Mouse (Mus musculus) lung, embryonic 15.5 days (tissue): ENCODE data around the gene Mcat. TPM values are rescaled to one million over a fixed set of nuclear protein-coding genes. Genes with fewer than 3 reads are reported as not detected.

ENCODE experiments used
- ATAC-seq: fragments of 200-750 bp; cut with Nextera tagmentation; 2 replicates; pipeline ENCODE4 v1.8.0; 2017; ENCODE audit warnings: moderate number of reproducible peaks, borderline replicate concordance; ENCODE audit not compliant: low FRiP score, low TSS enrichment; ENCODE audit errors: extremely low read depth
- H3K27ac ChIP-seq: fragments of 300-500 bp; sonication (generic); 2 replicates; pipeline ENCODE4 v1.5.1; 2015; ENCODE audit warnings: moderate library complexity, mild to moderate bottlenecking, inconsistent platforms
- H3K27me3 ChIP-seq: fragments of 300-500 bp; sonication (generic); 2 replicates; pipeline ENCODE4 v1.6.1; 2015; ENCODE audit warnings: inconsistent platforms
- H3K36me3 ChIP-seq: fragments of 300-500 bp; sonication (generic); 2 replicates; pipeline ENCODE4 v1.6.1; 2015; ENCODE audit warnings: inconsistent platforms
- H3K4me1 ChIP-seq: fragments of 300-500 bp; sonication (generic); 2 replicates; pipeline ENCODE4 v1.6.1; 2015; ENCODE audit warnings: inconsistent platforms
- H3K4me2 ChIP-seq: fragments of 300-500 bp; sonication (generic); 2 replicates; pipeline ENCODE4 v1.6.1; 2015; ENCODE audit warnings: inconsistent platforms, mild to moderate bottlenecking, moderate library complexity
- H3K4me3 ChIP-seq: fragments of 300-500 bp; sonication (generic); 2 replicates; pipeline ENCODE4 v1.5.1; 2015; ENCODE audit warnings: mild to moderate bottlenecking, inconsistent platforms
- H3K9ac ChIP-seq: fragments of 300-500 bp; sonication (generic); 2 replicates; pipeline ENCODE4 v1.6.1; 2015; ENCODE audit warnings: inconsistent platforms
- H3K9me3 ChIP-seq: fragments of 300-500 bp; sonication (generic); 2 replicates; pipeline ENCODE4 v1.6.1; 2016; ENCODE audit warnings: inconsistent platforms
- WGBS: fragments of 180-500 bp; shearing (Covaris S2); methylation state at CpG from one replicate; pipeline ENCODE4 v1.1.7; 2015; 5-methylcytosine and 5-hydroxymethylcytosine counted together
- polyA plus RNA-seq: library from polyadenylated mRNA; unstranded; fragments of >200 nt; fragmentation: Nextera tagmentation; extraction: Ambion mirVana; gene quantifications from 2 replicates; pipeline ENCODE4 v1.2.1, GENCODE M21; 2015

The Mcat gene
- polyA plus RNA-seq, 1 experiment from 2014 or later = 34.3 TPM

DNA sequence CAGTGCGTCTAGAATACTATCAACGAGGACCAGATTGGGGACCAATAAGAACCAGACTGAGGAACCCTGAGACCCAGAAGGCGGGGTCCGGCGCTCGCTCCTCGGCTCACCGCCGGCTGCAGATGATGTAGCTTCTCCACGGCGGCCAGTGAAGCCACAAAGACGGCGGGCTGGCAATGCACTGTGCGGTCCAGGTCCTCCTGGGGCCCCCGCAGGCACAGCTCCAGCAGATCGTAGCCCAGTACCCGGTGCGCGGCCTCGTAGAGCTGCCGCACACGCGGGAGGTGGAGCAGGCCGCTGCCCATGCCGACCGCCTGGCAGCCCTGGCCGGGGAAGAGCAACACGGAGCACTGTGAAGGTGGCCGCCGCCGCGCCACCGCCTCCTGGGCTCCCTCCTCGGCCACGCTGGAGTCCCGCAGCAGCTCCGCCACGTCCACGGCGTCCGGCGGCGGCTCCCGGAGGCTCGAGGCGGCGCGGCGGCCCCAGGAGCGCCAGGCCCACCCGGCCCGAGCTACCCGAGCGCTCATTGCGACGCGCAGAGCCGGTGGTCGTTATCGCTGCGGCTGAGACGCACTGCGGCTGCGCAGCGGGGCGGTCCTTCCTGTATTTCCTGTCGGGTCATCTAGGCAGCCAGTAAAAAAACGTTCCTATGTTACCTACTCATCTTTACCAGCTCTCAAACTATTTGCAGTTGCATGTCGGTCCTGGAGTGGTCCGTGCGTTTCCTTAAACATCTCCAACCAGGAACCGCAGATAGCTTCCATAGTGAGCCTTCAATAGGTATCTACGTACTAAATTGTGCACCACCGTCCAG lies 8.2 kb downstream of the Mcat start:
- under 1% methylated on average over 68 of the region's 74 CpGs for WGBS
- peak; percentile 87 for ATAC-seq
- H3K27me3 ChIP-seq = no peaks in the 10 kb centered on the region
- H3K9ac ChIP-seq = peak overlapping the region; percentile 90
- H3K4me3 ChIP-seq = peak overlapping the region; percentile 76
- H3K27ac ChIP-seq = peak overlapping the region; percentile 89
- peak overlapping the region; percentile 88 for H3K4me2 ChIP-seq
- peaks cover 7% of the 10 kb centered on the region for H3K4me1 ChIP-seq
- peaks cover 6% of the 10 kb centered on the region for H3K36me3 ChIP-seq
- H3K9me3 ChIP-seq = no peaks in the 10 kb centered on the region

DNA sequence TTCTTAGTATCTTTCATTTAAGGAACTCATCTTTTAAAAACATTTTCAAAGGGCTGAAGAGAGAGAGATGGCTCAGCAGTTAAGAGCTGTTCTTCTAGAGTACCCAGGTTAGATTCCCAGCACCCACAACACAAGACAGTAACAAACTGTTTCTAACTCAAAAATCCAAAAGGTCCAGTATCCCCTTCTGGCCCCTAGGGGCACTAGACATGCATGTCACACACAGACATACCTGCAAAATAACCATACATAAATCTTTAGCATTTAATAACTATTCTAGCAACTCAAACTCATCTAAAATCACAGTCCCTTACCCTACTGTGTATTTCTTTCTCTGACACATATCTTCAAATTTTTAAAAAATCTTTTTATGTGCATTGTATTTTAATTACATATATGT lies 9.8 kb downstream of the Mcat start:
- Histone ChIP-seq H3K9ac (no peak overlapping the region), H3K27ac (no peak overlapping the region), H3K4me3 (no peak overlapping the region), H3K4me1 (peaks cover 7% of the 10 kb centered on the region), H3K9me3 (no peaks in the 10 kb centered on the region), H3K36me3 (peaks cover 21% of the 10 kb centered on the region), H3K4me2 (no peak overlapping the region), H3K27me3 (no peaks in the 10 kb centered on the region)
- ATAC-seq = no peak

DNA sequence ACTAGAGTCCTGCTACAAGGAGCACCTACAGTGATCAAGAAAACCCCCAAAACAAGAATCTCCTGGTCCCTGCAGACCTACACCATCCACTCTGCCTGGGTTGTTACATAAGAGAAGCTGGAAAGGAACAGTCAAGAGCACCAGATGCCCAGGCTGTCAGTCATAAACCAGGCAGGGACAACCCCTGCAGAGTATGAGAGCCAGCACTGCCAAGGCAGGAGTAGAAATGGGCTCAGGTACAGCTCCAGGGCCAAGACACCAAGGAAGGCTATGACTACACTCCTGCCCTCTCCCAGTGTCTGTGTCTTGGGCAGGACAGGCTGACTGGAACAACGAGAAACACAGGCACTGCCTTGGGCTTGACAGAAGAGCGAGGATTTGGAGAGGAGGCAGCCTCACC lies 13.4 kb downstream of the Mcat start:
- no peak overlapping the region for H3K4me2 ChIP-seq

DNA sequence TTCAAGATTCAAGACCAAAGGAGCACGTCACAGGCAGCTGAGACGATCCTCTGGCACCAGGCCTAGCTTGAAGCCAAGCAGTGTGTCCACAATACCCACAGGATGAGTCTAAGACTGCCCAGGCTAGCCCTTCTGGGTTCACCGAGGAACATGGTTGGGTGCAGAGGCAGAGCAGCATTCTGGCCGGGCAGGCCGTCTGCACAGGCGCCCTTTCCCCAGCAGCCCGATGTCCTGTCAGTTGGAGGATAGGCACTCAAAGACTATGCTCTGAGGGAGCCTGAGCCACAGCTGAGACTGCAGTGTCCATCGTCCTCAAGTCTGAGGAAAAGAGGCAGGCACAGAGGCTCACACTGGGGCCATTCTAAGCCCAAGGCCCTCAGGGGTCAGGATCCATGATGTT lies 16.4 kb downstream of the Mcat start:
- Histone ChIP-seq H3K9me3 (no peaks in the 10 kb centered on the region), H3K9ac (no peak overlapping the region), H3K4me1 (no peaks in the 10 kb centered on the region), H3K27ac (no peak overlapping the region), H3K4me3 (no peak overlapping the region), H3K36me3 (peaks cover 56% of the 10 kb centered on the region), H3K27me3 (no peaks in the 10 kb centered on the region), H3K4me2 (no peak overlapping the region)
- no peak for ATAC-seq
- WGBS = 86% methylated on average over 8 of the region's 8 CpGs

More for the DNA sequence above, 13.4 kb downstream of the Mcat start:
- H3K9ac ChIP-seq = no peak overlapping the region
- H3K9me3 ChIP-seq = no peaks in the 10 kb centered on the region
- H3K27ac ChIP-seq = no peak overlapping the region
- no peak overlapping the region for H3K4me3 ChIP-seq
- no peak for ATAC-seq
- no peaks in the 10 kb centered on the region for H3K27me3 ChIP-seq
- peaks cover 51% of the 10 kb centered on the region for H3K36me3 ChIP-seq
- 74% methylated on average over 2 of the region's 2 CpGs for WGBS
- peaks cover 7% of the 10 kb centered on the region for H3K4me1 ChIP-seq

DNA sequence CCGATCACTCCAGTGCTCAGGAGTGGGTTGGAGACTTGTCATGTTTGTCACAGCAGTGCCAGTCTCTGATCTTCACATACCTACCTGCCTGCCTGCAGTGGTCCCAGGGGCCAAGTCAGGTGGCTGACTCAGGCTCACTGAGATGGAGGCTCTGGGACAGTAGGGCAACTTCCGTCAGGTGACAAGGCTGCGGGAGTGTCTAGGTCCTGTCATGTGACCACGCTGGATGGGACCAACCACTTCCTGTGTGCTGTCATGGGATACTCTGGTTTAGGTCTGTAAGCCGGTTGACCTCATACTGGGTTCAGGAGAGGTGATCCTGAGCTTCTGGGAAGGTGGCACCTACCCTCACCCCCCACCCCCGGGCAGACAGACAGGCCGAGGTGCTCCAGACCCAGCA lies 17.6 kb downstream of the Mcat start:
- H3K4me1 ChIP-seq = no peaks in the 10 kb centered on the region
- no peaks in the 10 kb centered on the region for H3K9me3 ChIP-seq
- no peak overlapping the region for H3K27ac ChIP-seq
- no peak overlapping the region for H3K9ac ChIP-seq
- no peaks in the 10 kb centered on the region for H3K27me3 ChIP-seq
- no peak overlapping the region for H3K4me3 ChIP-seq
- ATAC-seq = no peak
- 88% methylated on average over 7 of the region's 7 CpGs for WGBS
- peaks cover 56% of the 10 kb centered on the region for H3K36me3 ChIP-seq
- no peak overlapping the region for H3K4me2 ChIP-seq

DNA sequence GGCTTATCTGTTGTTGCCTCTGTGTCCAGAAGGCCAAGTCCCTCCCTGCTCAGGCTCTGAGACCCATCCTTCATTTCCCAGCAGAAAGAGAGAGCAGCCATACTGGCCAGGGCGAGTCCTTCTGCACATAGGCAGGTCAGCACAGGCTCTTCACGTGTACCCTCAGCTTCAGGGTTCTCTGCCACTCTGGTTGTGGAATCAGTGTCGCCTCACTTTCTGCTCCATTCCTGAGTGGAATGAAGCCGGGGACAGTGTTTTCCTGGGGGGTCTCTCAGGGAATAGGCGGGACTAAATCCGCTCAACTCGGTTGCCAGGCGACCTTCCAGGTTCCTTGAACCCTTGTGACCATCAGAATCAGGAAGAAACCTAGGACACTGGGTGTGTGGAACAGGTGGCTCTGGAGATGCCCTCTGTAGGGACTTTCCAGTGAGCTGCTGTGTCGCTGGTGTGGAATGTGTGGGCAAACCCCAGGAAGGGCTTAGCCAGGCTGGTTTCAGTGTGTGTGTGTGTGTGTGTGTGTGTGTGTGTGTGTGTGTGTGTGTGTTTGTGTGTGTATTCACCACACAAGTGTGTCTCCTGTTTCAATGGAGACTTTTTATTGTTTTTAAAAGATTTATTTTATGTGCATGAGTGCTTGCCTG lies 21.8 kb downstream of the Mcat start:
- Histone ChIP-seq H3K4me3 (no peak overlapping the region), H3K36me3 (peaks cover 14% of the 10 kb centered on the region), H3K27me3 (no peaks in the 10 kb centered on the region), H3K4me1 (peaks cover 10% of the 10 kb centered on the region), H3K9me3 (no peaks in the 10 kb centered on the region), H3K9ac (no peak overlapping the region), H3K27ac (no peak overlapping the region), H3K4me2 (no peak overlapping the region)
- no peak for ATAC-seq
- WGBS = 72% methylated on average over 9 of the region's 9 CpGs

DNA sequence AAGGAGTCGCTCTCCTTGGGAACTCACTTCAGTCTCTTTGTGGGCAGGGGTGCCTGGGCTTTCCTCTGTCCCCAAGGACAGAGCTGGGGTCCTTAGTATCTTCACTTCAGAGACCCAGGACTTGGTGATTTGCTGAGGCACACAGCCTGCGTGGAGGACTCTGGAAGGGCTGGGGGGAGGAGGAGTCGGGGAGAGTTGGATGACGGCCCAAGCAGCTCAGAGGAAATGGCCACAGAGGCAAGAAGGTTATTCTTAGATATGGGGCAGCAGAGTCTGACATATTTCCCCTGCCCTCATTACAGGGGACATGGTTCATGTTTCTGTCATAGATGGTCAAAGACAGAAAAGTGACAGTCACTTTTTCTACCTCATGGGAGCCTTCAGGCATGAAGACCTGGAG lies 23.7 kb downstream of the Mcat start:
- Histone ChIP-seq H3K36me3 (0 out of 2 replicates have a peak, but pooled peaks cover 5% of the 10 kb centered on the region), H3K27ac (peak overlapping the region; percentile 47), H3K4me2 (no peak overlapping the region), H3K4me1 (peaks cover 20% of the 10 kb centered on the region), H3K27me3 (no peaks in the 10 kb centered on the region), H3K9me3 (no peaks in the 10 kb centered on the region), H3K4me3 (no peak overlapping the region), H3K9ac (no peak overlapping the region)
- peak; percentile 39; the same call in 1 of the 2 replicates for ATAC-seq
- WGBS = 32% methylated on average over 4 of the region's 4 CpGs

DNA sequence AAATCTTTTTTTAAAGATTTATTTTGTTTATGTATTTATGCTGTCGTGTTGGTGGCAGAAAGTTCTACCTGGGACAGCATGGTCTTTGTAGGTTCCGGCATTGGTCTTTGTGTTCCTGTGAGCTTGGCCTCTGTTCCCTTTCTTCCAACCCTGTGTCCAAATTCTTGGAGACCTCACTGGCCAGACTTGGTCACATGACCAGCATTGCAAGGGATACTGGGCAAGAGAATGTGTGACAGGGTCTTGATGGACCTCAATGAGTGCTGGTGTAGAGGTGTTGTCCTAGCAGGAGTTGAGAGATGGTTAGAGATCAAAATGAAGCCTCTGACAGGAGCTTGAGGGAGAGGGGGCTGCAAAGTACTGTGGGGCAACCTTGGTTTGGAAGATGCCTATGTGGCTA lies 24.7 kb downstream of the Mcat start:
- no peak overlapping the region for H3K27ac ChIP-seq

DNA sequence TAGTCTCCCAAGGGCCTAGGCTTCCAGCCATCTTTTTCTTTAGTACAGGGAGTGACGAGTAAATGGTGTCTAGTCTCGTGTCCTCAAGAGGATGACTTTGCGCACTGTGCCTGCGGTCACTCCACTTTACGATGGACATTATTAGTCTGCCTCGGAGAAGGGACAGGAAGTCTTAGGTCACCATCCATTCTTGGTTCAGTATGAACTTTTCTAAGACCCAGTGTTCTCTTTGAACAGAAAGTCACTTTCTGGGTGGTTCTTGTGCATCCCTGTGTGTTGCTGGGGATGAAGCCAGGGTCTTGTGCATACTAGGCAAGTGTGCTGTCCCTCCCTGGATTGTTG lies 27.7 kb downstream of the Mcat start:
- no peak overlapping the region for H3K4me3 ChIP-seq
- peak overlapping the region; percentile 20; the same call in 1 of the 2 replicates for H3K27ac ChIP-seq
- ATAC-seq = no peak
- no peaks in the 10 kb centered on the region for H3K27me3 ChIP-seq
- peaks cover 22% of the 10 kb centered on the region for H3K4me1 ChIP-seq
- H3K36me3 ChIP-seq = no peaks in the 10 kb centered on the region
- H3K4me2 ChIP-seq = 0 out of 2 replicates have a peak overlapping the region, but pooled peaks have one; percentile 1
- no peak overlapping the region for H3K9ac ChIP-seq
- H3K9me3 ChIP-seq = no peaks in the 10 kb centered on the region
- WGBS = 76% methylated on average over 6 of the region's 6 CpGs

More for the DNA sequence above, 24.7 kb downstream of the Mcat start:
- Histone ChIP-seq H3K27me3 (no peaks in the 10 kb centered on the region), H3K4me3 (no peak overlapping the region), H3K36me3 (no peaks in the 10 kb centered on the region), H3K4me1 (peaks cover 21% of the 10 kb centered on the region), H3K9ac (no peak overlapping the region), H3K9me3 (no peaks in the 10 kb centered on the region), H3K4me2 (no peak overlapping the region)
- WGBS = 97% methylated on average over 2 of the region's 2 CpGs
- ATAC-seq = no peak

DNA sequence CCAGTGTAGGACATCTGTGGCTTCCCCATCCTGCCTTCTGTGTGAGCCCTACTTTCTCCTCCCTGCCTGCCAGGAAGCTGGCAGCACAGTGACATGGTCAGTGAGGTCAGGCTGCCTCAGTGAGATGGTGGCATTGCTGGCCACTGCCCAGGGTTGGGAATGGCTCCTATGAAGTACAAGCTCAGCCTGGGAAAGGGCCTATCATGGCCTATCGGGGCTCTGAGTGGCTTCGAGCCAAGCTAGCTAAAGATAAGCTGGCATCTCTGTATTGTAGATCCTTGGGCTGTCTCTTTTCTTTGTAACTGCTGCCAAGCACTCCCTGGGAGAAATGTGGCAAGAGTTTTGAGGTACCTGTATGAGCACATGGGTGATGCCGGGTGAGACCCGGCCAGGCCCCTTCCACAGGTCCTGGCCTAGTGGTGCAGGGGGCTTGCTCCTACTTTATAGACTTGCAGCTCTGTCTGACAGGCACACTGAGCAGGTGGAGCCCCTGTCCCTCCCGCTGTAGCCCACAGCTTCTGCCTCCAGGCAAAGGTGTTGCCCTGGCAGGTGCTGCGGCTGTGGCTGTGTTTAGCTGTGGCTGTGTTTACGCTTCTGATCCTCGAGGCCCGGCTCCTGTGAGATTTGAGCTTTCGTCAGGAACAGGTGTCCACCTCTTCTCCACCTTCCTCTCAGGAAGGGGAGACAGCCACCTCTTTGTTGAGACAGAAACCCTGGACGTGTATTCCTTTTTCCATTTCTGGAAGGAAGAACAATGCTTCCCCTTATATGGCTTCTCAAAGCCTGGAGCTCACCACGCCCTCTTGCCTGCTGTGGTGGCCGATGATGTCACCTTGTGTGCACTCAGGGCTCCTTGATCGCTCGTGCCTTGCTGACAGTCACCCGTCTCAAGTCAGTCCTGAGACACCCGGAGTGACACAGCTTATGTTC lies 28.4 kb downstream of the Mcat start:
- H3K9me3 ChIP-seq = no peaks in the 10 kb centered on the region
- 0 out of 2 replicates have a peak, but pooled peaks have one; percentile 24 for ATAC-seq
- H3K4me2 ChIP-seq = 0 out of 2 replicates have a peak overlapping the region, but pooled peaks have one; percentile 1
- H3K27ac ChIP-seq = peak overlapping the region; percentile 65
- WGBS = 48% methylated on average over 17 of the region's 17 CpGs
- no peak overlapping the region for H3K4me3 ChIP-seq
- H3K27me3 ChIP-seq = no peaks in the 10 kb centered on the region
- no peak overlapping the region for H3K9ac ChIP-seq
- peaks cover 27% of the 10 kb centered on the region for H3K4me1 ChIP-seq
- no peaks in the 10 kb centered on the region for H3K36me3 ChIP-seq

DNA sequence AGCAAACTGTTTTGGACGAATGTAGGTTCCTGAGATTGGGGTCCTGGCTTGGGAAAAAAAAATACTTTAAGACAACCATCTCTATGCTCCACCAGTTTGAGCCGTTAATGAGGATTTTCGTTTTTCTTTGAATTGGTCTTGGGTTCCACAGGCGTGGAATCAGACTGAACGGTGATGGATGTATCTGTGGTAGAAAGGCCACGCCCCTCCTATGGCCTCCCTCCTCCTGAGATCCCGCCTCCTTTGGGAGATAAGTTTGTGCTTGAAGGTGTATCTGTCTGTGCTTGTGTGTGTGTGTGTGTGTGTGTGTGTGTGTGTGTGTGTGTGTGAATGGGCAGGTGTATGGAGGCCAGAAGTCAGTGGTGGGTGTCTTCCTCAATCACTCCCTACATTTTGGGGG lies 31.0 kb downstream of the Mcat start:
- Histone ChIP-seq H3K9me3 (no peaks in the 10 kb centered on the region), H3K27ac (no peak overlapping the region), H3K36me3 (no peaks in the 10 kb centered on the region), H3K27me3 (peaks cover 4% of the 10 kb centered on the region), H3K4me2 (no peak overlapping the region), H3K4me3 (no peak overlapping the region), H3K9ac (no peak overlapping the region), H3K4me1 (peaks cover 31% of the 10 kb centered on the region)
- 73% methylated on average over 7 of the region's 7 CpGs for WGBS
- ATAC-seq = no peak
